Mouse (Mus musculus): ENCODE measurements at regions not wholly inside any gene's neighbourhood (a gene's known extent, or its start where the extent isn't known, plus 50 kb on each side); places are given as distances from the start of the nearest gene placed in this dataset.

DNA sequence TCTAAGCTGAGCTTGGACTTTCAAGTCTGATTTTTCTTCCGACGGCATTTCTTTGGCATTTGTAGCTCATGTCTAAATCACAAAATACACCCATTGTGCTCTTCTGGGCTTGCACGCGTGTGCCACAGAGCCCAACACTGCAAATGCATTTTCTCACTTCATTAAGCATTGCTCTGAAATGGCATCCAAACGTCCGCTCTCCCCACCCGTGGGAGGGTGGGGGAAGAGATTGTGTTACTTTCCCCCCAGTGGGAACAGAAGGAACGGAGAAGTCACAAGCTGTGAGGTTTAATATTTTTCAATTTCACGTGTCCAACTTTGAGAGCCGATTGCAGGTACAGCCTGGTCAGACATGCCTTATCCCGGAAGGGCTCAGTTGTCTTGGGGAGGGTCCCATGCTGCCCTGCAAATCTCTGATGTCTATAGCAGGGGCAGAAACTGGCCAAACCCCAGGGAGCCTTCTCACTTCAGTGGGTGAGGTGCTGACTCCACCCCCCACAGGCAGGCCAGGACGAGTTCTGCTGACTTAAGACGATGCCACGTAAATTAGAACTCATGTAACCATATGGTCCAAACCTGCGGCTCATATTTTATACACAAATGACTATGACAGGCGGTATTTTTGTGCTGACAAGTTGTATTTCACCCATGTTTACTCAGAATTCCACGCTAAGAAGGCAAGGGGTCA is 371.5 kb upstream of the Nfe2l3 start:
- no peak for DNase-seq

DNA sequence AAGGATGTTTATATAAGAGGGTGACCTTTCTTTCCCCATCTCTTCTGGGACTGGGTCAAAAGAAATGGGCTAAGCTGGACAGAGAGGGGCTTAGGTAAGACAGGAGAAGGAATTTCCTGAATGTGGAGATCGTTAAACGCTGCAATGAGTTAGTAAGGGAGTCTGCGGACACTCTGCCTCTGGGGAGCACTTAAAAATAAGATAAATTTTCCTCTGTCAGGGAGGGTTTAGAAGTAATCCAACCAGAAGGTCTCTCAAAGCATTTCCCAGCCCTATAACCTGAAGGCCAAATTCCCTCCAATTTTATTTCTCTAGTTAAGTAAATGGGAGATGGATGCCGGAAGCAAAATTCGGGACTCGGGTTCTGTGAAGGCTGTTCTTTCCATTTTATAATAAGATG is 367.3 kb upstream of the Nfe2l3 start:
- DNase-seq, result no peak

DNA sequence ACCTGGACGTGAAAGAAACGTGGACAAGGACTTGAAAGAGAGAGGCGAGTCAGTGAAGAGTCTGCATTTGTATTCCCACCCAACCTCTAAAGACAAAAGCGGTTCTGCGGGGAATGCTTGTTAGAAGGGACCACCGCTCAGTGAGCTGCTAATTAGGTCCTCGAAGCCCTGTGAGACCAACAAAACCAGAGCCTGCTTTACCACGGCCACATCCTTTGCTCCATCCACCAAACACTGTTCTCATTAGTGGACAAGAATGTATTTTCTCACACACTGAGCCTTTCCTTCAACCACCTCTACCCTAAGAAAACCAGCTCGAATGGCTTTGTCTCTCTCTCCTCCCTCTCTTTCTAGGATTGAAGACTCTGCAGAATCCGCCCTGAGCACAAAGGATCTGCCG is 365.1 kb upstream of the Nfe2l3 start:
- DNase-seq, result no peak

DNA sequence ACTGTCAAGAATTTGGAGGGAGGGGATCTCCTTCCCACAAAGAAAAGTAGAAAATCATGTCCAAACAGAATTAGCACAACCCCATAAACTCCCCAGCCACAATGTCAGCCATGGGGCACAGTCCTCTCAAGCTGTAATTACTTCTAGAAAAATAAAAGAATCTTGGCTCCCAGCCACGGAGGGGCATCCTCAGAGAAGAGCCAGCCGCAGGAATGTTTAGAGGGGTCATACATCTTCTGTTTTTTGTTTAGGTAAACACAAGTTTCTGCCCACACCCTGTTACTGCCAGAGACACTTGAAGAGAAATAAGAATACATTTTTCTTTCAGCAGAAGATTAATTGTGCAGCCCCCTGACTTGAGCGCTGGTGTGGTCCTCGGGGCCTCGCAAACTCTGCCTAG is 362.5 kb upstream of the Nfe2l3 start:
- DNase-seq, result no peak

DNA sequence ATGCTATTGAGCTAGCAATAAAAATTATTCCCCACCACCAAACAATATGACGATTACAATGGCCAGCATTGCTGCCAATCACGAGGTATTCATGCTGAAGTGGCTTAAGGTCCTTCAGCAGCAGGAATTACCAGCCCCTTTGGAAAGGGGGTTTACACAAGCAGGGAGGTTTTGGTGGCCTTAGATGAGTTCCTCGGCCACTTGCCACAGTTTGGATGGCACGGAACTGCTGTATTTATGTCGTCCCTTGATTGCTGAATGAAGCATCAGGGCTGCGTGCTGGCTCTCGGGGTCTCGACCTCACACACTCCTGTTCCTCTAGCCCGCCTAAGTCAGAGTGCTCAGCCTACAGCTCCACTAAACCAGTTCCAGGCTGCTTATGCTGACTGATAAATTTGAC is 361.2 kb upstream of the Nfe2l3 start:
- DNase-seq, result no peak

DNA sequence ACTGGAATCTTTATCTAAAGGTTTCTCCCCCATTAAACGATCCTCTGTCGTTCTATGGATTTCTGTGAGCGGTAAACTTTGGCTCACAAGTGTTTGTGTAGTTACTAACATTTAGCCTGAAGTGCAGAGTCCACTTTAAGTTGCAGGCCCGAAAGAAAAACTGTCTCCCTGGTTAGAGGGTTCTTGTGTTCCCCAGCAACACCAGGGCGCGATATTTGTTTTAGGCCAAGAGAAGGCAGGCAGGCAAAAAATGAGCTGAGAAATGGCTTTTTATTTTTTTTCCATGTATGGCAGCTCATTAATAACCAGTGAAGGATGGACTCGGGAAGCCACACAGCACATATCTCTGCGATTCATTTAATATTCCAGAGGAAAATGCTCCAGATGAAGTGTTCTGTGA is 357.4 kb upstream of the Nfe2l3 start:
- DNase-seq, result no peak

DNA sequence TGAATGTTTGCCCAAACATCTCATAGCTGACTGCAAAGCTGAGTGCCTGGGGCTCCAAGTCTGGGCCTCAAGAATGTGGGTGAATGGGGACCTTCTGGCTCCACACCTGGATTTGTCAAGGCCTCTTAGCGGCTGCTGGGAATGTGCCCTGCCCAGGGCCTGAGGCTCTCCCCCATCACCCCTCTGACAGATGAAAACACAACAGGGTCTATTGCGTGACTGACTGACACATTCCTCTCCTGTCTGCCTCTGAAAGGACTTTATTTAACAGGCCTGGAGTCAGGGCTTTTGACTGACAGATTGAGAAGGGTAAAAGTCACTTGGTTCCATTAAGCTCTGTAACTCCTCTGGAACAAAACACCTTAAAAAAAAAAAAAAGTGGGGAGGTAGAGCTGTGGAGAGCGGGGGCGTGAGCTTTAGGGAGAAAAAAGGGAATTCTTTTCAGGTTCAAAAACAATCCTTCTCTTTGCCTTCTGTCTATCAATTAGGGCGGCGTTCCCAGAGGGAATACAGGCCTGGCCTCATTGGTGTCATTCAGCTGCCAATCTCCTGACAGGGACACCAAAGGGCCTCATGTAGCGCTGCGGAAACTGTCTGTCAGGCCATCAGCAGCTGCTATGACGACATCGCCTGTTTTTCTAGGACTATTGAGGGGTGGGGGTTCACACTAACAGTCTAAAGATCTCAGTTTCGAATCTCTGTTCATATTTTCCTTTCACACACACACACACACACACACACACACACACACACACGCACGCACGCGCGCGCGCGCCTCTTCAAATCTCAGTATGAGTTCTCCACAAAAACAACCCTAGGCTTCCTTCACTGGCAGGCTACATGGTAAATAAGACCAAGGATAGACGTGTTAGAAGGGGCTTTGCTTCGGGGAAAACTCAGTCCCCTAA is 355.4 kb upstream of the Nfe2l3 start:
- DNase-seq, result no peak

DNA sequence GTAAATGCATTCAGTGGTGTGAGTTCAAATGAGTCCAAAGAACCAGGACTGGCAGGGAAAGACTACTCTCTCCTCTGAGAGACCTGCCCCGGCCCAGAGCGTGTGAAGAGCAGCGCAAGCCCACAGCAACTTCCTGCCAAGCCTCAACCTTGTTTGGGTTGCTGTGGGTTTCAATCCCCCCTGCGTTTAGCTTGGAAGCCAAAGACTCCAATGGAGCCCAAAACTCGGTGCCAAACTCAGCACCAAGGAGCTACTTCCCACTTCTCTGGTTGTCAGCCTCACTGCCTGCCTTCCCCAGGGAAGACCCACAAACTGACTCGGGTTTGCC is 354.7 kb upstream of the Nfe2l3 start:
- peak; percentile 38 to 43 for DNase-seq

DNA sequence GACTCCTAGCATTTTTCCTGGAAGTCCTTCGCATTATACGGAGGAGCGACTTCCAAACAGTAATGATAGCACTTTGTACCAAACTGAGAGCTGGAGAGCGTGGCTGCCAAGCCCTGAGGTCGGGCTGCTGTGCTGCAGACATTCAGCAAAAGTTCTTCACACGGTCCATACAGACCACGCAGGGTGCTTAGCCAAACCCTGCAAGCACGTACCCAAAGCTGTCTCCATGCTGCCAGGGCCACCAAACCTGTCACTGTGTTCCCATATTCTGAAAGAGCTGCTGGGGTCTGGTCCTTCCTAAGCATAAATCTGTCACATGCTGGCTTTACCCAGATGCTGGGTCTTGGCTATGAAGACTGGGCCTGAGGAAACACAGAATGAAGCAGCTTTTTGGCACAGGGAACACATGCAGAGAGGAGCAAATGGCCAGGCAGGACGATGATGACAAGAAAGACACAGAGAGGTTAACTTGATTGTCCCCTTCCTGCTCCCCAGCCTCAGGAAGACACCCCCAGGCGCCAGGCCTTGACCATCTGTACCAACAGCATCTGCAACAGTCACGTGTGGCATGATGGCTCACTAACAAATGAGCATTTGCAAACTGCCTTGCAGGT is 354.0 kb upstream of the Nfe2l3 start:
- peak; percentile 21 to 39 for DNase-seq

DNA sequence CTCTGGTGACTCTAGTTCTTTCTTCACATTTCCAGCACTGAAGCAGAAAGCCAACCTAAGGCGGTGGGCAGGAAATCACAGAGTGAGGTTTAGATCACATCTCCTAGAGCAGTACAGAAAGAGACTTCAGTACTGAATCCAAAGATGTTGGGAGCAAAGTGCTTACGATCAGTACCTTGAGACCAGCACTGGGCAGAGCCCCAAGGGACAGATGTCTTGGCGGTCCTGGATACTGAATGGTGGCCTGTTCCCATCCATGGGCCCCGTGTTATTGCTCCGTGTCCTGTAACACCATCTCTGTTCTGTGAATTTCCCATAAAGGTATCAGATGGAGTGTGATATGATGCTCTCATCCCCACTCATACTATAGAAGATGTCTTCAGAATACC is 353.5 kb upstream of the Nfe2l3 start:
- DNase-seq, result no peak

DNA sequence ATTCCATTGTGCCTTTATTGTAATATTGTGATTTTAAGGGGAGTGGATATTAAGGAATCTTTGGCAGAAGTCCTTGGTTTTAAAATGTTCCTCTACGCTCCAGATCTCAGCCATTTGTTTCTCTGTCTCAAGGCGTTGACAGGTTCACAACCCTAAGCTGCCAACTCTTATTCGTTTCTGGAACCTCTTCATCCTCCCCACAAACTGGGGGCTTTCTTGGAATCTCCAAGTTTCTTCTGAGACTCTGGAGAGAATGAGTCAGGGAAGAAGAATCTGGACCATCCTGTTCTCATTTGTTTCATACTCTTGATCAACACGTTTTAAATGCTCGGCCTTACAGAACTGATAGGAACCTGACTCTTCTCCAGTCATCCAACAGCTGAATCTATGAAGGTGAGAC is 351.4 kb upstream of the Nfe2l3 start:
- peak; percentile 32 to 62 for DNase-seq

DNA sequence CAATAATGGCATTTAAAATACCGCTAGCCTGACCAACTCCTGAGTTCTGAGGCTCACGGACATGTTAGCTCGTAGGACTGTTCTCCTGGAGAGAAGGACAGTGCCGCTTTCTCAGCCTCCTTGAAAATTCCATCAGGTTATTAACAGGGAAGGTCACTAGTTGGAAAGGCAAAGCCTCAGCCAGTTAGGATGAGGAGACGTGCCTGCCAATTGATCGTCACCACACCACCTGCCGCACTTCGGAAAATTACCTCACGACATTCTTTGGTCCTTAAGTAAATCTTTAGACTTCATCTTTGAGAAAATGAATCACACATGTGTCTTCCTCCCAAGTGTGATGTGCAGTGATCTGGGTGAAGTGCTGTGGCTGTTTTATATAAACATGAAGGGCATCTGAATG is 347.8 kb upstream of the Nfe2l3 start:
- no peak for DNase-seq

DNA sequence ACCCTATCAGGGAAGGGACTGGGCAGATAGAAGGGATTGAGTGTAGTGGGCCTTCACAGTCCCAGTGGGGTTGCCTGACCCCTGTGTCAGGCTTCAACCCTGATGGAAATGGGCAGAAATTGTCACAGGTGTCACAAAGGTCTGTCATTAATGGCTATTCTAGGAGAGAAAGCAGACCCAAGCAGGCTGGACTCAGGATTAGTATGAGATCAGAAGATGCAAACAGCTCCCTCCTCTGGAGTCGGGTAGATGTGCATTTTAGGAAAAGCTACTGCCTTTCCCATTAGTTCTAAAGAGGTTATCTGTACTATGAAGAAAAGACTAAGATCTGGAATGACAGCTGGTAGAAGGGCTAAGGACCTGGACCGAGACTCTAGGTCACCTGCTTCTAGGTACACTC is 346.9 kb upstream of the Nfe2l3 start:
- DNase-seq, result no peak

DNA sequence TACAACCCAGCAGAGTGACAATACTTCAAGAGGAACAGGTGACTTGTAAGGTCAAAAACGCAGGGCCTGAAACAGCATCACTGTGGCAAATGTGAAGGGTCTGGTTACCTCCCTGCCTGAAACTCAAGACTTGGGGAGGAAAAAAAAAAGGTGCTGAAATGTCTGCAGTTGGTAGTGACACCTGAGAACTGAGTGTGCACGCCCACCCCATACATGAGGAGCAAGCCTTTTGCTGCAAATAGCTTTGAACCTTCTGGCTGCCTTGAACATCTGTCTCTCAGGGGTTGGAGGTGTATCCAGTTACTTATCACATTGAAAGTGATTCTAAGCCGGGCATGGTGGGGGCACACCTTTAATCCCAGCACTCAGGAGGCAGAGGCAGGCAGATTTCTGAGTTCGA is 346.1 kb upstream of the Nfe2l3 start:
- DNase-seq, result no peak

DNA sequence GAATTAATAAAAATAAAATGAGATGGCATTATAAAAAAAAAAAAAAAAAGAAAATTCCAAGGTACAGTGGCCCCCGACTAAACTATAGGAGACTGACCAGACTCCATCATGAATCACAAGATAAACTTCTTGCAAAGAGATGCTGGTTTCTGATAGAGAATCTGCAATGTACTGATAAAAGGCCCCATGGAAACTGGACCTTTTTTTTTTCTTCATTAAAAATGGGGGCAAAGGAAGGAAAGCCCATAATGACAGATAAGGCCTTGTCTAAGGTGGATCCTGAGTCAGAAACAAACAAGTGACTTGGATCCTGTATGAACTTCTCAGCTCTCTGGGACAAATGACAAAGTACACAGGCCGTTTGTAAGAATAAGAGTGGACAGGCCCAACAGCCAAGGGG is 344.7 kb upstream of the Nfe2l3 start:
- DNase-seq, result no peak

DNA sequence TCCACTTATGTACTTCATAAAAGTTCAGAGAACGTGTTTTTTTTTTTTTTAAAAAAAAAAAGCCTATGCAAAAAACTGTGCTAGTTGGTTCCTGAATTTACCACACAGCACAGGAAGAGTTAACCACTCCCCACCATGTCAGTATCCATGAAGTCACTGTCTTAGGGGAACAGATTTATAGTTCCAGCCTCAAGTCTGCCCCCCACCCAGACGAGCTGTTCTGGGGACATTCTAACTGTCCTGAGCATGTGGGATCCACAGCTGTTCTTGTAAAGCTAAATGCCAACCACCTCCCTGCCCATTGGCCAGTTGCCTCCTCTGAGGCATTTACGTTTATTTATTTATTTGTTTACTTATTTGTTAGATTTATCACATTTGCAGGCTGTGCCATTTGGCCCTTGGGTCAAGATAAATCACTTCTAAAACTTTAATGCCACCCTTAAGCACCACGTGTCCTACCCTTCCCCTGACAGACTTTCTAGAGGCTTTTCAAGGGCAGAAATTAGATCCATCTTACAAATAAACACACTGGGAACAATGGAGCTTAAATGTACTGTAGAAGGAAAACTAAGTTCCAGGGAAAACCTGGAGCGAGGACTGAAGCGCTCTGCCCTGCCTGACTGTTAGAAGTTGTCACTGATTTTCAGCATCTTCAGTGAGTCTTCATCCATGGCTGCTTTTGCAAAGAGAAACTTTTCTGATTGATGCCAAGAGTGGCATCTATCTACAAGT is 343.7 kb upstream of the Nfe2l3 start:
- no peak for DNase-seq

DNA sequence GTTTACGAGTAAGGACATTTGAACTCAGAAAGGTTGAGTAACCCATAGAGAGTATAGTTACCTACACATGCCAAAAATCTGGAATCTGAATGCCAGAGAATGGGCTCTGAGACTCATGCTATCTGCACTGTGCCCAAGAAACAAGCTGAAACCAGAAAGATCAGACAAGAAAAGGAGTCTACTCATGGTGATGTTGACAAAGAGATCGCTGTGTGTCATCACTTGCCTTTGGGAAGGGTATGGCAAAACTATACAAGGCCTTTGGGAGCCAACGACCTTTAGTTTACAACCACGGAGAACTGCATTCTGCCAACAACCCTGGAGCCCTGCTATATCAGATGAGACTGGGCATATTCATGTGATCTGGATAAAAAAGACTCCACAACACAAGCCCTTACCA is 339.3 kb upstream of the Nfe2l3 start:
- no peak for DNase-seq

DNA sequence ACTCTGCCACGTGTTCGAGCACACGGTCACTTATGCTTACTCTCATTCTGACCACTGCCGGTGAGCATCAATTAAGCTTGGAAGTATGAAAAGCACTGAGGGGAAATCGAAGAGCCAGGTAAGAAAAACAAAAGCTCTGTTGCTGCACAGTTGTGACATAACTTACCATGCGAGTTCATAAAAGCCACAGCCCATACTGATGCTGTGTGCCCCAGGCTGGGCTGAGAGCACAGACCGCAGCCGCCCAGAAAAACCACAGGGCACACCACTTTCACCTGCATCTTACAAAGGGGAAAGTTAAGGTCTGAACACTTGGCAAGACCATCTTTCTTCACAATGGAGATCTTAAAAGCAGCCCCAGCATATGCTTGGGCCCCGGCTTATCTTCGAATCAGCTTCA is 338.2 kb upstream of the Nfe2l3 start:
- DNase-seq, result no peak

DNA sequence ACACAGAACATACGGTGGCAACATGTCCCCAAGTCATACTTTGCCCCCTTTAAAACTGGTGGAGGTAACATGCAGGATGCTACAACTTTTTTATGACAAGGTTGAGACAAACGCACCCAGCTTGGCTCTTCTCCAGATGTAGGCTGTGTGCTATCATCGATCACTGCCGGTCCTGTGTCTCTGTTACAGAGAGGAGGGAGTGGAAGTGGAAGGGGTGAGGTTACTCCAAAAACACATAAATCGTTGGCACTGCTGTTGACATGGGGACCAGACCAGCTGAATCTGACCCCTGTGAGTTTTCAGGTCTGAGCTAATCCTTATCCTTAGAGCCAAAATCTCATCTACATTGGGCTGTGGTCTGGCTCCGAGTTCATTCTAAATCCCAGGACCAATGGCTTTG is 335.0 kb upstream of the Nfe2l3 start:
- DNase-seq, result no peak

DNA sequence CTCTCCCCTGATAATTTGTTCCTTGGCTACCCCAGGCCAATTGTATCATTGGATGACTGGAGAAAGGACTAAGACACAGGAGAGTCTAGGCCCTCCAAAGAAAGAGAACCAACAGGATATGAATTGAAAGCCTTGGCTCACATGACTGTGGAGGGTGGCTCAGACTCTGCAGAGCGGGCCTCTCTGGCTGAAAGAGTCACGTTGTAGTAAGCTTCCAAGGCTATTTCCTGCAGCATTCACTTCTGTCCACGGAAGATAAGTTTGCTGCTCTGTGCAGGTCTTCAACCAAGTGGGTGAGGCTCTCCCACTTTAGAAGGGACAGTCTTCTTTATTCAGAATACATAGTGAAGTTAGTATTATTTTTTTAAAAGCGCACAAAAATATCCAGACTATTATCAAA is 332.1 kb upstream of the Nfe2l3 start:
- DNase-seq, result no peak

DNA sequence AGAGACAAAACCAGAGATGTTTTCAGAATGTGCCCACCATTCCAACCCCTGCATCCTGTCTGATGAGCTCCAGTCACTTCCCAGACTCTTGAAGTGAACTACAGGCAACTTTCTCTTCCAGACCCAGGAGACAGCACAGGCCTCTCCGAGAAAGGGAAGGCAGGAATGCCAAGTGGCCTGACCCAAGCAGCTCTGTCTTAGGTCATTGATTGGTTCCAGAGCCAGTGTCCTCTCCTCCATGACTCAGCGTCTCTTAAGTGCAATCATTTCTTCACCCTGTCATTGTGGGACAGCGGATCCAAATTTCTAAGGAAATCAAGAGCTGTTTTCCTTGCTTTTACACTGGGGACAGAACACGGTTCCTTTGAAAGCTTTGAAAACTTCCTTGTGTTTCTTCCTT is 329.2 kb upstream of the Nfe2l3 start:
- DNase-seq, result peak; percentile 33 to 54

DNA sequence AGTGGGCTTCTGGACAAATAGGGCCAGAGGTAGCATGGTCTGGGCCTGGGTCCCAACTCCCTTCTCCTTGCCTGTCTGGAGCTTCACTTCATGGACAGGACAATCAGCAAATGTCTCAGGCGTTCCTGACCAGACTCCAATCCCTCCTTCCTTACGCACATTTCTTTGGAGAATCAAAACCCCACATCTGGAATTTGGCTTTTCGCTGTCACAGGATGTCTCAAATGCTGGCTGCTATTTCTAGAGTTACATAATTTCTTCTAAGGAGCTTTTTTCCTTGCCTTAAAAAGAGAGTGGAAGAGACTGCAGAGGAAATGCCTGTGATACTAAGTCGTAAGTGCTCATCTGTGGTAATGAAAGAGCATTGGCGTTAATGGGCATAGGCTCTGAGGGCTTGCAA is 328.1 kb upstream of the Nfe2l3 start:
- DNase-seq, result peak; percentile 45 to 66

Measured in heart, adult 18-20 months (tissue).